Mouse (Mus musculus): Measurements from ENCODE around the gene Kif14.

- TF ChIP-seq CTCF (IDR thresholded peaks at IDR 0.05; ENCODE audit: borderline replicate concordance, control insufficient read depth, extremely low read depth, insufficient read depth, low read length, poor library complexity) (no peak), POLR2A (IDR thresholded peaks at IDR 0.05; ENCODE audit: control insufficient read depth, extremely low read depth, insufficient read depth, low read length, poor library complexity) (no peak)
These were observed 7.4 kb upstream of the Kif14 start for GRCm38 (mm10) chr1:136458691-136459245.

Measured in thymus, adult 2 months (tissue).